Mouse (Mus musculus) limb, embryonic 14.5 days (tissue): ENCODE data around the gene Olfr282. TPM values are rescaled to one million over a fixed set of nuclear protein-coding genes. Genes with fewer than 3 reads are reported as not detected.

Experiments
- ATAC-seq: fragments of 200-750 bp; cut with Nextera tagmentation; 2 replicates; pipeline ENCODE4 v1.8.0; 2017; ENCODE audit warnings: low read depth, moderate number of reproducible peaks, moderate TSS enrichment; ENCODE audit not compliant: low FRiP score
- DNase-seq: peaks from one replicate; pipeline ENCODE4 v3.0.0-alpha.2; 2015; ENCODE audit warnings: low spot score
- H3K27ac ChIP-seq: fragments of 300-500 bp; sonication (generic); replicated peaks from 2 replicates; pipeline ENCODE4 v1.5.1; 2014; ENCODE audit warnings: low read depth, mild to moderate bottlenecking, low read length, moderate library complexity, mixed read lengths
- H3K27me3 ChIP-seq: fragments of 300-500 bp; sonication (generic); 2 replicates; pipeline ENCODE4 v1.6.1; 2014; ENCODE audit warnings: low read length, mixed read lengths; ENCODE audit not compliant: control insufficient read depth, insufficient read depth
- H3K36me3 ChIP-seq: fragments of 300-500 bp; sonication (generic); 2 replicates; pipeline ENCODE4 v1.6.1; 2014; ENCODE audit warnings: mild to moderate bottlenecking, low read length, moderate library complexity, mixed read lengths; ENCODE audit not compliant: control insufficient read depth, insufficient read depth
- H3K4me1 ChIP-seq: fragments of 300-500 bp; sonication (generic); 2 replicates; pipeline ENCODE4 v1.6.1; 2014; ENCODE audit warnings: antibody characterized with exemption, low read length, mixed read lengths; ENCODE audit not compliant: control insufficient read depth, insufficient read depth
- H3K4me2 ChIP-seq: fragments of 300-500 bp; sonication (generic); replicated peaks from 2 replicates; pipeline ENCODE4 v1.6.1; 2014; ENCODE audit warnings: low read depth, mild to moderate bottlenecking, low read length, moderate library complexity; ENCODE audit not compliant: severe bottlenecking
- H3K4me3 ChIP-seq: fragments of 300-500 bp; sonication (generic); replicated peaks from 2 replicates; pipeline ENCODE4 v1.5.1; 2014; ENCODE audit warnings: low read length
- H3K9ac ChIP-seq: fragments of 300-500 bp; sonication (generic); 2 replicates; pipeline ENCODE4 v1.6.1; 2014; ENCODE audit warnings: mild to moderate bottlenecking, low read depth, low read length, moderate library complexity; ENCODE audit not compliant: severe bottlenecking
- H3K9me3 ChIP-seq: fragments of 300-500 bp; sonication (generic); 2 replicates; pipeline ENCODE4 v1.6.1; 2016; ENCODE audit warnings: low read length; ENCODE audit not compliant: control insufficient read depth
- POLR2A ChIP-seq: fragments of 200-500 bp; IDR thresholded peaks from 2 replicates; pipeline ENCODE4 v1.8.0; 2012; ENCODE audit warnings: inconsistent platforms, mild to moderate bottlenecking, moderate library complexity, borderline replicate concordance; ENCODE audit not compliant: insufficient read depth, insufficient read length; ENCODE audit errors: extremely low read depth
- WGBS: fragments of 180-500 bp; shearing (Covaris S2); extraction: QIAGEN DNeasy Blood & Tissue Kit; methylation state at CpG from one replicate; pipeline ENCODE4 v1.1.7; 2014; 5-methylcytosine and 5-hydroxymethylcytosine counted together
- polyA plus RNA-seq, 2 experiments: library from polyadenylated mRNA; depleted of rRNA in 1 of 2; stranded (reverse) in 1 of 2; unstranded in 1 of 2; fragments of >200 nt; fragmentation: Nextera tagmentation in 1 of 2; extraction: Ambion mirVana in 1 of 2; gene quantifications; 2 replicates each; pipeline versions ENCODE4 v1.2.1 to v1.2.3; 2012 to 2014

Olfr282 gene
- polyA plus RNA-seq, 2 experiments = not detected

GRCm38 (mm10) chr15:98476281-98476680 lies 45.3 kb downstream of the Olfr282 start:
- 81% methylated on average over 5 of the region's 5 CpGs for WGBS

GRCm38 (mm10) chr15:98479568-98480102 lies 48.6 kb downstream of the Olfr282 start:
- no peak for ATAC-seq
- WGBS = 71% methylated on average over 7 of the region's 7 CpGs
- H3K27me3 ChIP-seq = no peaks in the 10 kb centered on the region

More at GRCm38 (mm10) chr15:98476281-98476680, 45.3 kb downstream of the Olfr282 start:
- DNase-seq (no peak), ATAC-seq (no peak)
- Histone ChIP-seq H3K9ac (no peak overlapping the region), H3K4me3 (no peak overlapping the region), H3K27ac (no peak overlapping the region), H3K9me3 (no peaks in the 10 kb centered on the region), H3K4me1 (no peaks in the 10 kb centered on the region), H3K36me3 (no peaks in the 10 kb centered on the region), H3K4me2 (no peak overlapping the region), H3K27me3 (no peaks in the 10 kb centered on the region)
- no peak for TF ChIP-seq POLR2A

GRCm38 (mm10) chr15:98482701-98483100 lies 51.7 kb downstream of the Olfr282 start, which contains the start of gene Lalba:
Gene Lalba (minus strand): TSS chr15:98482721.
- no peak within 1 kb of the TSS for H3K27ac ChIP-seq
- H3K36me3 ChIP-seq = no peaks in the 10 kb centered on the region

More at GRCm38 (mm10) chr15:98479568-98480102, 48.6 kb downstream of the Olfr282 start:
- H3K4me1 ChIP-seq = no peaks in the 10 kb centered on the region
- H3K4me2 ChIP-seq = no peak overlapping the region
- H3K36me3 ChIP-seq = no peaks in the 10 kb centered on the region
- DNase-seq = no peak
- no peak overlapping the region for H3K27ac ChIP-seq
- no peak for TF ChIP-seq POLR2A
- H3K4me3 ChIP-seq = no peak overlapping the region
- no peaks in the 10 kb centered on the region for H3K9me3 ChIP-seq
- H3K9ac ChIP-seq = no peak overlapping the region

GRCm38 (mm10) chr15:98483907-98484886 lies 53.2 kb downstream of the Olfr282 start:
- no peak for TF ChIP-seq POLR2A
- Histone ChIP-seq H3K9ac (no peak overlapping the region), H3K9me3 (no peaks in the 10 kb centered on the region), H3K27ac (0 out of 2 replicates have a peak overlapping the region, but pooled peaks have one; percentile 15), H3K4me2 (no peak overlapping the region), H3K4me1 (no peaks in the 10 kb centered on the region), H3K27me3 (no peaks in the 10 kb centered on the region), H3K36me3 (no peaks in the 10 kb centered on the region), H3K4me3 (no peak overlapping the region)
- peak; percentile 71 for ATAC-seq
- no peak for DNase-seq
- WGBS = 47% methylated on average over 18 of the region's 18 CpGs

More at GRCm38 (mm10) chr15:98482701-98483100, 51.7 kb downstream of the Olfr282 start, which contains the start of gene Lalba:
- TF ChIP-seq POLR2A = no peak
- no peaks in the 10 kb centered on the region for H3K4me1 ChIP-seq
- H3K9me3 ChIP-seq = no peaks in the 10 kb centered on the region
- no peak within 1 kb of the TSS for H3K4me3 ChIP-seq
- H3K4me2 ChIP-seq = no peak within 1 kb of the TSS
- WGBS = 70% methylated on average over 3 of the region's 3 CpGs
- DNase-seq = no peak
- no peak within 1 kb of the TSS for H3K9ac ChIP-seq
- no peak for ATAC-seq
- H3K27me3 ChIP-seq = no peaks in the 10 kb centered on the region

GRCm38 (mm10) chr15:98486433-98487021 lies 55.5 kb downstream of the Olfr282 start:
- 93% methylated on average over 8 of the region's 8 CpGs for WGBS
- Histone ChIP-seq H3K4me1 (no peaks in the 10 kb centered on the region), H3K27me3 (no peaks in the 10 kb centered on the region), H3K9ac (no peak overlapping the region), H3K4me3 (no peak overlapping the region), H3K27ac (no peak overlapping the region), H3K4me2 (no peak overlapping the region), H3K9me3 (no peaks in the 10 kb centered on the region), H3K36me3 (no peaks in the 10 kb centered on the region)
- ATAC-seq = no peak
- no peak for DNase-seq
- no peak for TF ChIP-seq POLR2A

Other genes starting within 250 kb of the Olfr282 start
- gene Olfr288, start 235.7 kb upstream of the Olfr282 start, polyA plus RNA-seq (2012; rRNA removed) = not detected in 2 replicates
- gene Olfr288, start 235.7 kb upstream of the Olfr282 start, polyA plus RNA-seq (2014; fragmentation: Nextera tagmentation; extraction: Ambion mirVana) = not detected in 2 replicates
- gene Gm44579, start 210.2 kb upstream of the Olfr282 start, polyA plus RNA-seq (2012; rRNA removed) = not detected in 2 replicates
- not detected in 2 replicates for gene Gm44579, start 210.2 kb upstream of the Olfr282 start, polyA plus RNA-seq (2014; fragmentation: Nextera tagmentation; extraction: Ambion mirVana)
- gene Olfr287, start 210.2 kb upstream of the Olfr282 start, polyA plus RNA-seq (2012; rRNA removed) = not detected in 2 replicates
- not detected in 2 replicates for gene Olfr287, start 210.2 kb upstream of the Olfr282 start, polyA plus RNA-seq (2014; fragmentation: Nextera tagmentation; extraction: Ambion mirVana)
- gene Olfr286, start 196.8 kb upstream of the Olfr282 start, polyA plus RNA-seq (2012; rRNA removed) = not detected in 2 replicates
- gene Olfr286, start 196.8 kb upstream of the Olfr282 start, polyA plus RNA-seq (2014; fragmentation: Nextera tagmentation; extraction: Ambion mirVana) = not detected in 2 replicates
- not detected in 2 replicates for gene H1fnt, start 173.9 kb upstream of the Olfr282 start, polyA plus RNA-seq (2012; rRNA removed)
- gene H1fnt, start 173.9 kb upstream of the Olfr282 start, polyA plus RNA-seq (2014; fragmentation: Nextera tagmentation; extraction: Ambion mirVana) = not detected in 2 replicates
- gene Zfp641, start 135.1 kb upstream of the Olfr282 start, polyA plus RNA-seq (2012; rRNA removed) = 1.3 and 1.5 TPM in 2 replicates
- gene Zfp641, start 135.1 kb upstream of the Olfr282 start, polyA plus RNA-seq (2014; fragmentation: Nextera tagmentation; extraction: Ambion mirVana) = 0.32 and 0.79 TPM in 2 replicates
- gene Olfr285, start 113.9 kb upstream of the Olfr282 start, polyA plus RNA-seq (2012; rRNA removed) = not detected in 2 replicates
- not detected in 2 replicates for gene Olfr285, start 113.9 kb upstream of the Olfr282 start, polyA plus RNA-seq (2014; fragmentation: Nextera tagmentation; extraction: Ambion mirVana)
- gene Olfr284, start 90.2 kb upstream of the Olfr282 start, polyA plus RNA-seq (2012; rRNA removed) = 0.10 TPM in 1 of 2 replicates, not detected in the other
- not detected in 2 replicates for gene Olfr284, start 90.2 kb upstream of the Olfr282 start, polyA plus RNA-seq (2014; fragmentation: Nextera tagmentation; extraction: Ambion mirVana)
- gene Olfr283, start 50.3 kb upstream of the Olfr282 start, polyA plus RNA-seq (2012; rRNA removed) = 0.10 TPM in 1 of 2 replicates, not detected in the other
- not detected in 2 replicates for gene Olfr283, start 50.3 kb upstream of the Olfr282 start, polyA plus RNA-seq (2014; fragmentation: Nextera tagmentation; extraction: Ambion mirVana)
- gene Olfr281, start 21.4 kb downstream of the Olfr282 start, polyA plus RNA-seq (2012; rRNA removed) = not detected in 2 replicates
- not detected in 2 replicates for gene Olfr281, start 21.4 kb downstream of the Olfr282 start, polyA plus RNA-seq (2014; fragmentation: Nextera tagmentation; extraction: Ambion mirVana)
- not detected in 2 replicates for gene OR5BS1P, start 38.7 kb downstream of the Olfr282 start, polyA plus RNA-seq (2012; rRNA removed)
- gene OR5BS1P, start 38.7 kb downstream of the Olfr282 start, polyA plus RNA-seq (2014; fragmentation: Nextera tagmentation; extraction: Ambion mirVana) = not detected in 2 replicates
- 0.14 and 0.32 TPM in 2 replicates for gene Lalba, start 51.5 kb downstream of the Olfr282 start, polyA plus RNA-seq (2012; rRNA removed)
- not detected in 2 replicates for gene Lalba, start 51.5 kb downstream of the Olfr282 start, polyA plus RNA-seq (2014; fragmentation: Nextera tagmentation; extraction: Ambion mirVana)
- gene Olfr279, start 61.2 kb downstream of the Olfr282 start, polyA plus RNA-seq (2012; rRNA removed) = not detected in 2 replicates
- not detected in 2 replicates for gene Olfr279, start 61.2 kb downstream of the Olfr282 start, polyA plus RNA-seq (2014; fragmentation: Nextera tagmentation; extraction: Ambion mirVana)
- gene Kansl2, start 103.0 kb downstream of the Olfr282 start, polyA plus RNA-seq (2012; rRNA removed) = 99.8 and 105 TPM in 2 replicates
- 104 and 108 TPM in 2 replicates for gene Kansl2, start 103.0 kb downstream of the Olfr282 start, polyA plus RNA-seq (2014; fragmentation: Nextera tagmentation; extraction: Ambion mirVana)
- gene Ccnt1, start 139.7 kb downstream of the Olfr282 start, polyA plus RNA-seq (2012; rRNA removed) = 19.4 and 21.6 TPM in 2 replicates
- gene Ccnt1, start 139.7 kb downstream of the Olfr282 start, polyA plus RNA-seq (2014; fragmentation: Nextera tagmentation; extraction: Ambion mirVana) = 45.3 and 53.4 TPM in 2 replicates
- not detected in 2 replicates for gene 4930415O20Rik, start 139.8 kb downstream of the Olfr282 start, polyA plus RNA-seq (2012; rRNA removed)
- 0.37 TPM in 1 of 2 replicates, not detected in the other for gene 4930415O20Rik, start 139.8 kb downstream of the Olfr282 start, polyA plus RNA-seq (2014; fragmentation: Nextera tagmentation; extraction: Ambion mirVana)
- 74.0 and 82.0 TPM in 2 replicates for gene Adcy6, start 178.9 kb downstream of the Olfr282 start, polyA plus RNA-seq (2012; rRNA removed)
- gene Adcy6, start 178.9 kb downstream of the Olfr282 start, polyA plus RNA-seq (2014; fragmentation: Nextera tagmentation; extraction: Ambion mirVana) = 14.3 and 16.2 TPM in 2 replicates
- 75.2 and 105 TPM in 2 replicates for gene Cacnb3, start 199.6 kb downstream of the Olfr282 start, polyA plus RNA-seq (2012; rRNA removed)
- 33.9 and 40.8 TPM in 2 replicates for gene Cacnb3, start 199.6 kb downstream of the Olfr282 start, polyA plus RNA-seq (2014; fragmentation: Nextera tagmentation; extraction: Ambion mirVana)
- gene Ddx23, start 231.7 kb downstream of the Olfr282 start, polyA plus RNA-seq (2012; rRNA removed) = 47.0 and 54.0 TPM in 2 replicates
- gene Ddx23, start 231.7 kb downstream of the Olfr282 start, polyA plus RNA-seq (2014; fragmentation: Nextera tagmentation; extraction: Ambion mirVana) = 22.6 and 26.5 TPM in 2 replicates
- 1.1 and 1.5 TPM in 2 replicates for gene Rnd1, start 246.2 kb downstream of the Olfr282 start, polyA plus RNA-seq (2012; rRNA removed)
- gene Rnd1, start 246.2 kb downstream of the Olfr282 start, polyA plus RNA-seq (2014; fragmentation: Nextera tagmentation; extraction: Ambion mirVana) = 0.35 and 0.45 TPM in 2 replicates